Mouse (Mus musculus): Measurements from ENCODE around the gene Npsr1. TPM values are rescaled to one million over a fixed set of nuclear protein-coding genes. Genes with fewer than 3 reads are reported as not detected.

The Npsr1 gene
- polyA plus RNA-seq, 1 experiment, result not detected

DNA sequence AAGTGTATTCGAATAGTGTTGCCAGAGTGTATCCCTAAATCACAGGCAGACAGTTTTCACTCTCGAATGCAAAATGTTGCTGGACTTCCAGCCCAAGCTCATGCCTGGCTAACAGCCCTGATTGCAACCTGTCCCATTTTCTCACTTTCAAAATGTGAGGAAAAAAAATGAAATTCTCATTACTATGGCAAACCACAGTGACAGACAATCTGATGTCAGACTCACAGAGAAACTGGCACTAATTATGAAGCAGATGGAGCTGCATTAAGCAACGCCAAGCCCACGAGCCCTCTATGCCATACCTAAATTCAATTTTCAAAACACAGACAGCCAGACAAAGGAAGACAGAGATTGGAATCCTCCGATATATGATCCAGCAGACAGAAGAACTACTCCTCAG, 88.5 kb downstream of the Npsr1 start:
- no peak for TF ChIP-seq GATA1 (IDR thresholded peaks at IDR 0.05; ENCODE audit: low read length)

- no peak for TF ChIP-seq GATA1 (IDR thresholded peaks at IDR 0.05; ENCODE audit: low read length)
Observed at GRCm38 (mm10) chr9:24189511-24190260, 91.9 kb downstream of the Npsr1 start.

- TF ChIP-seq GATA1 (IDR thresholded peaks at IDR 0.05; ENCODE audit: low read length), result no peak
Observed at GRCm38 (mm10) chr9:24190261-24190588, 92.4 kb downstream of the Npsr1 start.

DNA sequence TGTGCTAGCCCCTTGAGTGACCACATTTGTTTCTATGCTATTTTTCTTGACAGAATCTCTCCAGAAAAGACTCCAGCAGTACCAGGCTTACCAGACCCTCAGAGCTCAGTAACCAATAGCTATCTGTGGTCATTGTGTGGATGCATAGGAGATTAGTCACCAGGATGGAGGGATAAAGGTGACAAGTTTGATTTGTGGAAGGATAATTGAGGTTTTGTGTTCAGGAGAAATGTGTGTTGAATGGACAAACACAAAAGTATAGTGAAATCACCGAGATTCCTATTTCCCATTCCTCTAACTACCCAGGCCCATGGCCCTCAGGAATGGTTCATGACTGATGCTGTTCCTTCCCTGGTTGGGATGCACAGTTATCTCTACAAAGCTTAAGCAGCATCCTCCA, 100.5 kb downstream of the Npsr1 start:
- no peak for TF ChIP-seq GATA1 (IDR thresholded peaks at IDR 0.05; ENCODE audit: low read length)

DNA sequence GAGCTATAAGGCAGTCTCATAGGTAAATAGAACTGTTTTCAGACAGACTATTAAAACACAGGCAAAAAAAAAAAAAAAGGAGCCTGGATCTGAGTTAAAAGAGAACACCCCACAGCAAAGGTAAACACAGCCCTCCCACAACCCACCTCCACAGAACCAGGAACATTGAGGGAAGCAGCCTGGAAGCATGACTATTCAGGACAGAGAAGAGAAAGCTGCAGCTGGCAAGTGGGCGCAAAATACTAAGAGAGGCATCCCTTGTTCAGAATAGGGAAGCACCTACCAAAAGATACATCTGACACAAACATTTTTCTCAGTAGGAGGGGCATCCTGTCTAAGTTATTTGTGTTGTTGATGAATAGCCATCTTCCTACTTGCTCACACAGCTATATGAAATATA, 113.8 kb downstream of the Npsr1 start:
- TF ChIP-seq GATA1 (IDR thresholded peaks at IDR 0.05; ENCODE audit: low read length), result no peak

DNA sequence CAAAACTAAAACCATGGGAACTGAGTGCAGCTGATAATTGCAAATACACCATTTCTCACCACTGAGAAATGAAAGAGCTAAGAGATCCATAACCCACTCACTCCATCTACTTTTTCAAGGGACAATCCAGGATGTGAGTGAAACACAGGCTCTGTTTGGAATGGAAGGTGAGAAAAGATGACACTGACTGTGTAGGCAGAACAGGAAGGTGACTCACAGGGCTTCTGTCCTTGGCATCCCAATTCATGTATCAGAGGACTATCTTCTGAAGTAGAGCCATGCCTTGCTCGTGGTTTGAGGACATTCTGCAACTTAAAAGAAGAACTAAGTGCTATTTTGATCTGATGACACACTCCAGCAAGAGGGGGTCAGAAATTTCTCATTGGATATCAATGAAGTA, 119.9 kb downstream of the Npsr1 start:
- TF ChIP-seq GATA1 (IDR thresholded peaks at IDR 0.05; ENCODE audit: low read length), result no peak

DNA sequence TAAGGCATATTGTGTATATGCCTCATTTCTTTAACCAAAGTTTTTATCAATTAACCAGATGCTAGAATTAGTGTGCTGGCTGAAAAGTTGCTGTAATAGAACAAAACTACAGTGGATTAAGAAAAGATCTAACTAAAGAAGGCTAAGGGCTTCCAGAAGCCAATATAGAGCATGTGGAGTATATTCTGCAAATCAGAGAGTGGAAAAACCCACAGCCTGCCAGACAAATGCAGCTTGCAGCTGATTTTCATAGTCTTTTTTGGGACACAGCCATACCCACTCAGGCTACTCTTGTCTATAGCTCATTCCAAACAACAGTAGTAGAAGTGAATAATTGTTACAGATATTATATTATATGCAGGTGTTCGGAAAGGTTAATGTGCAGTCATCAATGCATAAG, 138.7 kb downstream of the Npsr1 start:
- TF ChIP-seq GATA1 (IDR thresholded peaks at IDR 0.05; ENCODE audit: low read length), result no peak

- TF ChIP-seq GATA1 (IDR thresholded peaks at IDR 0.05; ENCODE audit: low read length), result no peak
Observed at GRCm38 (mm10) chr9:24247557-24247956, 149.8 kb downstream of the Npsr1 start.

- TF ChIP-seq GATA1 (IDR thresholded peaks at IDR 0.05; ENCODE audit: low read length), result no peak
Observed at GRCm38 (mm10) chr9:24254236-24254635, 156.4 kb downstream of the Npsr1 start.

GRCm38 (mm10) chr9:24280498-24281287, 182.9 kb downstream of the Npsr1 start:
- no peak for TF ChIP-seq GATA1 (IDR thresholded peaks at IDR 0.05; ENCODE audit: low read length)

DNA sequence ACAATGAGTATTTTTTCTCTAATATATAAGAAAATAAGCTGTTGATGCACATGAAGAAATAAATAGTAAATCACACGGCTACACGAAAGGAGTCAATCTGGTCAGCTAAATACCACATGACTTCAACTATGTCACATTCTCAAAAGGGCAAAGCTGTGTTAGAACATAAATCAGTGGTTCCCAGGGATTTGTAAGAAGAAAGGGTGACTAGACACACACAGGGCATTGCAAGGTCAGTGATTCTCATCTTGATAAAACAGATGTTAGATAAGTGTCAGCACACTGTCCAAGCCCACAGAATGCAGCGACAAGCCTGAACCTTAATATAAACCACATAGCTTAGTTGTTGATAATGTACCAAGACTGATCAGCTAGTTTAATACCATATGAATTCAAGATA, 184.8 kb downstream of the Npsr1 start:
- TF ChIP-seq GATA1 (IDR thresholded peaks at IDR 0.05; ENCODE audit: low read length), result no peak

- TF ChIP-seq GATA1 (IDR thresholded peaks at IDR 0.05; ENCODE audit: low read length), result no peak
Observed at GRCm38 (mm10) chr9:24283071-24283470, 185.3 kb downstream of the Npsr1 start.

GRCm38 (mm10) chr9:24283536-24283935, 185.7 kb downstream of the Npsr1 start:
- no peak for TF ChIP-seq GATA1 (IDR thresholded peaks at IDR 0.05; ENCODE audit: low read length)

- TF ChIP-seq GATA1 (IDR thresholded peaks at IDR 0.05; ENCODE audit: low read length), result peak; percentile 49
Observed at GRCm38 (mm10) chr9:24284239-24285084, 186.7 kb downstream of the Npsr1 start.

GRCm38 (mm10) chr9:24285419-24285818, 187.6 kb downstream of the Npsr1 start:
- TF ChIP-seq GATA1 (IDR thresholded peaks at IDR 0.05; ENCODE audit: low read length), result no peak

- TF ChIP-seq GATA1 (IDR thresholded peaks at IDR 0.05; ENCODE audit: low read length), result no peak
Observed at GRCm38 (mm10) chr9:24291385-24291784, 193.6 kb downstream of the Npsr1 start.
